Mouse (Mus musculus) erythroblast, embryonic 14.5 days (primary cell): ENCODE measurements around the gene Vps52.
"Not testable (repeated sequence)": the region's sequence is repeated elsewhere in the genome, so short reads cannot be mapped to it uniquely, and the experiment has no call there.

ENCODE experiments used
- GATA1 ChIP-seq: IDR thresholded peaks from 2 replicates; pipeline ENCODE4 v1.6.1; 2012; ENCODE audit warnings: low read length, inconsistent platforms, mixed read lengths
- TAL1 ChIP-seq: IDR thresholded peaks from 3 replicates; pipeline ENCODE4 v1.6.1; 2012; ENCODE audit warnings: low read length, inconsistent platforms, mixed read lengths

DNA sequence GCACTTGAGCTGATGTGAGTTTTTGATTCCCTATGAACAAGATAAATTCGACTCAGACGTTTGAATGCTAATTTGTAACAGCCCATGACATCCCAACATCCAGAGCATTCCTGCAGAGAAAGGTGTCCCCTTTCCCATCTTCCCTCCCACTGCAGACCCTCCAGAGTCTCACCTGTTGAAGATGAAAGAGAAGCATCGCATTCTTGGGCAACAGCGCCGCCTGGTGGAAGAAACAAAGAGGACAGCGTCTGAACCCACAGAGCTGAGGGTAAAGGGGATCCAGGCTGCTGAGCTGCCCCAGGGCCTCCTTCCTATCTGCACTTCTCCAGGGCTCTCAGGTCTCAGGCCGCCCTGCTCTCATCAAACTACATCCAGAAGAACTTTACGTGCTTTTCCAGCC lies 26.5 kb downstream of the Vps52 start:
- TF ChIP-seq TAL1, GATA1: not testable (repeated sequence)
